Mouse (Mus musculus): ENCODE data around the gene Srrm2.

GRCm38 (mm10) chr17:23857913-23858312 is 67.6 kb downstream of the Srrm2 start:
- TF ChIP-seq CHD2 (IDR thresholded peaks at IDR 0.05; ENCODE audit: low read depth, low read length) = no peak
- TF ChIP-seq HCFC1 (IDR thresholded peaks at IDR 0.05; ENCODE audit: borderline replicate concordance, insufficient read depth, low read length) = no peak
- no peak for TF ChIP-seq ZNF384 (IDR thresholded peaks at IDR 0.05; ENCODE audit: low read depth, low read length)
- TF ChIP-seq ZC3H11A (IDR thresholded peaks at IDR 0.05; ENCODE audit: borderline replicate concordance, low read depth, low read length) = no peak
